Mouse (Mus musculus): Measurements from ENCODE around the gene Cbx8. TPM values are rescaled to one million over a fixed set of nuclear protein-coding genes. Genes with fewer than 3 reads are reported as not detected.

Cbx8 gene
- polyA plus RNA-seq, 1 experiment: 4.7 TPM

DNA sequence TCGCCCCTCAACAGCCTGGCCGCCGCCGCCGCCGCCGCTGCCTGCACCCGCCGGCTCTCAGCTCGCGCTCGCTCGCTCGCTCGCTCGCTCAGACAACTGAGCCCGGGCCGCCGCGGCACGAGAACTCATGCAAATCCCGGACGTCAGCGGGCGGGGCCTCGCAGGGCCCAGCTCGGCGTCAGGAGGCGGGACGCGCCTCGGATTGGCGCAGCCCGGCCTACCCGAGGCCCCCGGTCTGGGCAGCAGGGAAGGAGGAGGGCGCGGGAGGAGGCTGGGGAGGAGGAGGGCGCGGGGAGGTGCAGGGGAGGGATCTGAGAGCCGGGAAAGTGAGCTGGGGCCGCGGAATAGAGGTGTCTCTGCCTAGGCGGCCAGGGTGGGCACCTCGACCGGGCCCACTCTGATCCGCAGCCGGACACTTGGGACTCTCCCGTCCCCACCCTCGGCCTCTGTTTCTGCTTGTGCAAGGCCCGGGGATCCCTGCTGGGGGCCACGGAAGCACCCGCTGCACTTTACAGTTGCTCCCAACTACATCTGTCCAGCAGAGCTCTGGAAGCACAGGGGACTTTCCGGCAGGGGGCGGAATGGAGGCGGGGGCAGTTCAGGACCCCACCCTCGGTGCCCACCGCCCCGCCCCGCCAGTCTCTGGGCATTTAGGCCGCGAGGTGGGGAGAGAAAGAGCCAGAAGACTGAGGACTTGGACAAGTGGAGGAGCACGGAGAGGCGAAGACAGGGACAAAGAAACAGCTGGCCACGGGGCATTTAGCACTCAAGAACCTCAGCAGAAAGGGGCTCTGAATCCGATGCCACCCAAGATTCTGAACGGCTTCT is 45.6 kb upstream of the Cbx8 start, which contains the start of gene Cbx4:
Gene Cbx4, minus strand, starts transcription at position 78 of the 828 bp plus-strand sequence.
- TF ChIP-seq CTCF (IDR thresholded peaks at IDR 0.05; ENCODE audit: extremely low read depth, insufficient read length, insufficient replicate concordance, low read depth, low read length) (no peak), POLR2A (IDR thresholded peaks at IDR 0.05; ENCODE audit: low read depth, low read length) (peak; percentile 95)
- Histone ChIP-seq H3K4me1 (ENCODE audit: control insufficient read depth, insufficient read depth, insufficient read length, low read length) (peaks cover 45% of the 10 kb centered on the region), H3K27me3 (ENCODE audit: control insufficient read depth, insufficient read depth, low read length) (peaks cover 37% of the 10 kb centered on the region), H3K27ac (ENCODE audit: insufficient read depth, low read depth, low read length) (peak within 1 kb of the TSS; percentile 83), H3K4me3 (ENCODE audit: low read depth, low read length) (peak within 1 kb of the TSS; percentile 86), H3K36me3 (ENCODE audit: control insufficient read depth, insufficient read depth, low read length) (peaks cover 6% of the 10 kb centered on the region)
- 2% methylated on average over 67 of the region's 67 CpGs for WGBS

DNA sequence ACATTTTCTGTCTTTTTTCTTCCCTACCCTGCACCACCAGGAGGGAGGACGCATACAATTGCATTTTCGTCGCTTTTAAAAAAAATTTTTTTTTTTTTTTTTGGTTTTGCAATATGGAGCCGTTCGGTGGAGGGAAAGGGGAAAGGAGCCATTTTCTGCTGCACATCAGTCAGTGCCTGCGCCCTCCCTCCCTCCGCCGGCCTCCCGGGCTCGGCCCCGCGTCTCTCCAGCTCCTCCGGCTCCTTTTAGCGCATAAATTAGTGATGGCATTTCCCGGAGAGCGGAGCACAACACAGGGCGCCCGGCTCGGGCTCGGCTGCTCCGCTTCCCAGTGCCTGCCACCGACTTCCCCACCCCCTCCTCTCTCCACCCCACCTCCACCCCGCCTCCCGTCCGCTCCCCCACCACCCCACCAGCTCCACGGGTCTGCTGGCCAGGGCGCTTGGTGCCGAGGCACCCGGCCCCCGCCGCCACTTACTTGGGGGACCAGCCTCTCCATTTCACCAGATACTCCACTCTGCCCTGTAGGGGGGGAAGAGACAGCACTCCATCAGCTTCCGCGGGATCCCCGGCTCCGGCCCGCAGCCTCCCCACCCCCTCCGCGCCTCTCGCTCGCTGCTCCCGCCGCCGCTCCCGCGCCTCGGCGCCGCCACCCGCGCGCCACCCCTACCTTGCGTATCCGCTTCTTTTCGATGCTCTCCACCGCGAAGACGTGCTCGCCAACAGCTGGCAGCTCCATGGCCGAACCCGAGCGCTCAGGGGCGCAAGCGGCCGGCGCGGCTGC is 44.7 kb upstream of the Cbx8 start:
- Histone ChIP-seq H3K4me1 (ENCODE audit: control insufficient read depth, insufficient read depth, insufficient read length, low read length) (peaks cover 40% of the 10 kb centered on the region), H3K4me3 (ENCODE audit: low read depth, low read length) (peak overlapping the region; percentile 86), H3K36me3 (ENCODE audit: control insufficient read depth, insufficient read depth, low read length) (peaks cover 15% of the 10 kb centered on the region), H3K27ac (ENCODE audit: insufficient read depth, low read depth, low read length) (peak overlapping the region; percentile 83), H3K27me3 (ENCODE audit: control insufficient read depth, insufficient read depth, low read length) (peaks cover 32% of the 10 kb centered on the region)
- peak; percentile 4; the same call in 1 of the 2 replicates for TF ChIP-seq CTCF (IDR thresholded peaks at IDR 0.05; ENCODE audit: extremely low read depth, insufficient read length, insufficient replicate concordance, low read depth, low read length)
- no peak for TF ChIP-seq POLR2A (IDR thresholded peaks at IDR 0.05; ENCODE audit: low read depth, low read length)
- under 1% methylated on average over 60 of the region's 66 CpGs for WGBS

DNA sequence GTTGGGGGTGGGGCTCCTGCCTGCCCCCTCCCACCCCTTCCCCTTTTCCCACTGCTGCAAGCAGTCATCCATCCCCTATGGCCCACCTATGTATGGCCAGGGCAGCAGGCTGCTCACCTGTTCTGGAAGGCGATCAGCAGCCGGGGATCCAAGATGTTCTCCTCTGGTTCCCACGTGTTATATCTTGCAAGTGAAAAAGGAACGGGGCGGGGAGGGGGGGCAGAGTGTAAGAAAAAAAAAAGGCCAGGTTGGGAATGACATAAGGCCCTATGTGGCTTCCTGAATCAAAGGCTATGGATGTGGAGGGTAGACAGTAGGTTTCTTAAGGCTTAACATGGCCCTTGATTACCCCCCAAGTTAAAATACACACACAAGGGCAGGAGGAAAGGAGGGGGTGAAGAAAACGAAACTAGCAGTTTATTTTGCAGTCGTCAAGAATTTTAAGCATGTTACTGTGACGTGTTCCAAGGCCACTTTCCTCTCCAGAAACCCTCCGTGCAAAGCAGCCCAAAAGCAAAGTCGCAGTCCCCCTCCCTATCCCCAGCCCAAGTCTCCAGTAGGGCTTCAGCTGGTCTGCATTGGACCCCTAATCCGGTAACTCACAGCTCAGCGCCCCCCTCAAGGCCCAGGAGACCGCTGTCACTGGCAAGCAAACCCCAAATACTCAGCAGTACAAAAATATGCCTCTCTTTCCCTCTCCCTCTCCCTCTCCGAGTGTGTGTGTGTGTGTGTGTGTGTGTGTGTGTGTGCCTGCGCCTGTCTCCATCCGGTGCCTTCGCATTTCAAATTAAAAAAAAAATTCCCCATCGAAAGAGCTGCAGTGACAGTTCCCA is 43.9 kb upstream of the Cbx8 start:
- 3% methylated on average over 18 of the region's 18 CpGs for WGBS
- no peak for TF ChIP-seq POLR2A (IDR thresholded peaks at IDR 0.05; ENCODE audit: low read depth, low read length)
- Histone ChIP-seq H3K36me3 (ENCODE audit: control insufficient read depth, insufficient read depth, low read length) (peaks cover 19% of the 10 kb centered on the region), H3K4me1 (ENCODE audit: control insufficient read depth, insufficient read depth, insufficient read length, low read length) (peaks cover 32% of the 10 kb centered on the region), H3K27ac (ENCODE audit: insufficient read depth, low read depth, low read length) (peak overlapping the region; percentile 83), H3K4me3 (ENCODE audit: low read depth, low read length) (peak overlapping the region; percentile 86), H3K27me3 (ENCODE audit: control insufficient read depth, insufficient read depth, low read length) (peaks cover 24% of the 10 kb centered on the region)

DNA sequence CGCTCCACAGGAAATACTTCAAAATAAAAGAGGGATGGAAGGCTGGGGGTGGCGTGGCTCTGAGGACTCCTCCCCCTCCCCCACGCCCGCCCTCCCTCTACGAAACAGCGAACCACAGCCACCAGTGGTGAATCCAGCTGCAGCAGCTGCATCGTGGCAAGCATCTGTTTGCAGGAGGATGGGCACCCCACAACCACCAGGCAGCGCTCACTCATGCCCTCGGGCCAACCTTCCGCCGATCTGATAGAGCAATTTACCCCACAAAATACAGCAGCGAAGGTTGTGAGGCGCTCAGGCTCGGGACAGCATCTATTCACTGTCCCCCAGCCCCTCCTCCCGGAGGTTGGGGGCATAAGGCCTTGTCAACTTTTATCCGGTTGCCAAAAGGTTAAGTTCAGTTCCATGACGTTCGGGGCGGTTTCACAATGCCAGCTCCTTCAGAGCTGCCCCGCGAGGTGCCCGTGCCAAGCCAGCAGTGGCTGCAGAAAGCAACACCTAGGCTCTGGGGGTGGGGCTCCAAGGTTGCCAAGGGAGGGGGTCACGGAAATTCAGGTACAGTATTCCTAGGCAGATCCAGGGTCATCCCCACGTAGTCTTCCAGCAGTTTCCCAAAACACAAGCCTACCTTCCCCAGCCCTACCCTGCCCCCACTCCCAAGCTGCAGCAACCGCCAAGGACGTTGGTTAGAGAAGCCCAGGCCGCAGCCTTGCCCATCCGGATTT is 43.1 kb upstream of the Cbx8 start:
- H3K4me1 ChIP-seq (ENCODE audit: control insufficient read depth, insufficient read depth, insufficient read length, low read length): peaks cover 35% of the 10 kb centered on the region
- WGBS: 8% methylated on average over 28 of the region's 28 CpGs
- 0 out of 2 replicates have a peak, but pooled peaks have one; percentile 6 for TF ChIP-seq CTCF (IDR thresholded peaks at IDR 0.05; ENCODE audit: extremely low read depth, insufficient read length, insufficient replicate concordance, low read depth, low read length)
- no peak for TF ChIP-seq POLR2A (IDR thresholded peaks at IDR 0.05; ENCODE audit: low read depth, low read length)
- peaks cover 16% of the 10 kb centered on the region for H3K27me3 ChIP-seq (ENCODE audit: control insufficient read depth, insufficient read depth, low read length)
- peak overlapping the region; percentile 83; the same call in 1 of the 2 replicates for H3K27ac ChIP-seq (ENCODE audit: insufficient read depth, low read depth, low read length)
- peak overlapping the region; percentile 59 for H3K4me3 ChIP-seq (ENCODE audit: low read depth, low read length)
- H3K36me3 ChIP-seq (ENCODE audit: control insufficient read depth, insufficient read depth, low read length): peaks cover 21% of the 10 kb centered on the region

DNA sequence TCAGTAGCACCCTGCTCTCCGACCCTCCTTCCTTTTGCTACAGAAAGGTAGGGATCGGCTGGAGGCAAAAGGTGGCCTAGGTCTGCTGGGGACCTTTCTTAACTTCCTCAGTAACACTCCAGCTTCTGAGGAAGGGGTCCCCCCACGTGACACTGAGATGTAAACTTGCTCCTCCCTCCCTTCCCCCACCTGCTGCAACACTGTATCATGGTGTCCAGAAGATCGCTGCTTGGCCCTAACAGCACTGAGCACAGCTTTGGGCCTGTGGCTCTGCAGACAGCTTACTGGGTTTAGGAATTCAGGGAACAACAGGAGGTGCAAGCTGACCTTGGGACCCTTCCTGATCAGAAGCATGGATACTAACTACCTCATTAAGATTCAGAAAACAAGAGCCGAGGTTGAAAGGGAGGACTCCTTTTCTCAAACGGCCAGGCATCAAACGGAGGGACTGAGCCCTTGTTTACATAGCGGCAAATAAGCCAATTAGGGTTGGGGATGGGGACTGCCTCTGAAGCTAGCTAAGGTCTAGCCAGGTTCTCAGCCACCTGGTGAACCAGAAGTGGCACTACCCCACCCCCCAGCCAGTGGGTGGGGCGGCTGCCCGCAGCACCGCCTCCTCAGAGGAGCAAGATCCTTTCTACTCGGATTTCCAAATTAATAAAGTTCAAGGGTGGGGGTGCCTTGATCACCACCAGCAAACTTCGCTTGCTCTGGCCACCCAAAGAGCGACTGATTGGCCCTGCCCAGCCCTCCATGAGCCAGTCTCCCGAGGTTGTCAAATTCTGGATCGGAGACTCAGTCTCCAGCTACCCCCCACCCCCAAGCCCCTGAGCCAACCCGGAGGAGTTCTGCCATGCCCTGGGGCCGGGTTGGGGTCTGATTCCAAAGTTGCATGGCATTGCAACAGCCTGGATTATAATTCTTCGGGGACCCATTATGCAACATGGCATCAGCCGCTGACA is 42.1 kb upstream of the Cbx8 start:
- WGBS: 38% methylated on average over 20 of the region's 20 CpGs
- Histone ChIP-seq H3K4me1 (ENCODE audit: control insufficient read depth, insufficient read depth, insufficient read length, low read length) (peaks cover 37% of the 10 kb centered on the region), H3K27ac (ENCODE audit: insufficient read depth, low read depth, low read length) (no peak overlapping the region), H3K27me3 (ENCODE audit: control insufficient read depth, insufficient read depth, low read length) (peaks cover 7% of the 10 kb centered on the region; the same call in 1 of the 2 replicates), H3K4me3 (ENCODE audit: low read depth, low read length) (peak overlapping the region; percentile 3), H3K36me3 (ENCODE audit: control insufficient read depth, insufficient read depth, low read length) (peaks cover 21% of the 10 kb centered on the region)
- no peak for TF ChIP-seq POLR2A (IDR thresholded peaks at IDR 0.05; ENCODE audit: low read depth, low read length)
- TF ChIP-seq CTCF (IDR thresholded peaks at IDR 0.05; ENCODE audit: extremely low read depth, insufficient read length, insufficient replicate concordance, low read depth, low read length): no peak

All from small intestine, adult 2 months (tissue).